Mouse (Mus musculus) E14TG2a.4 (cell line): ENCODE measurements around the gene Csf1.

Experiments
- CTCF ChIP-seq: conservative IDR thresholded peaks from 2 replicates; pipeline ENCODE4 v1.5.1; 2014; ENCODE audit warnings: low read length
- NANOG ChIP-seq: IDR thresholded peaks from 2 replicates; pipeline ENCODE4 v1.6.1; 2014; ENCODE audit warnings: borderline replicate concordance, low read length, mixed read lengths
- POU5F1 ChIP-seq: IDR thresholded peaks from 2 replicates; pipeline ENCODE4 v1.6.1; 2014; ENCODE audit warnings: low read length, borderline replicate concordance

- TF ChIP-seq CTCF (no peak), NANOG (no peak), POU5F1 (no peak)
Measured at GRCm38 (mm10) chr3:107750775-107751540, 9.3 kb downstream of the Csf1 start.
